Mouse (Mus musculus) sigmoid colon, adult 10 weeks (tissue): ENCODE results near the gene Rgsl1. TPM values are rescaled to one million over a fixed set of nuclear protein-coding genes. Genes with fewer than 3 reads are reported as not detected.

Experiments
- polyA plus RNA-seq: library from polyadenylated mRNA; stranded (reverse); fragments of 350-450 nt; fragmentation: Illumina TruSeq; extraction: RNeasy Lipid Tissue Mini Kit (QIAGEN cat#74804); gene quantifications from one replicate; pipeline ENCODE4 v1.2.3, GENCODE M21; 2014; ENCODE audit warnings: low read depth, low replicate concordance

The Rgsl1 gene
- polyA plus RNA-seq: 0.63 TPM

DNA sequence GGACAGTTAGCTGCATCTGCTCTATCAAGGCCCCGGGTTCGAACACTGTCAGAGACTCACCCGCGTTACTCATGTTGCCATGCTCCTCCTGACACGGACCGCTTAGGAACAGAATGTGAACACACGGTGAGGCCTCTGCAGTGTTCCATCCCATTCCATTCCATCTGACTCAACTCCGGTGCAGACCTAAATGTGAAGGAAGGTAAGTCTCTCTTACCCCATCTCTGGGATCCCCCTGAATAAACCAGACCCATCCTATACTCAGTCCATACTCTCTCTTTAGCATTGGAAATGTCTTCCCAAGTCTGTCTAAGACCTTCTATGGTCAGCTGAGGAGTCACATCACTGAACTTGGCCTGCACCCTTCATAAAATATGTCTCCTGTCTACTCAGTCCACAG is at the start of gene Rgsl1:
Gene Rgsl1 (minus strand): TSS at position 101 of the 400 bp plus-strand sequence.

GRCm38 (mm10) chr1:153891442-153891841 is 47.5 kb upstream of the Rgsl1 start, which contains the start of gene Teddm1a:
Gene Teddm1a (plus strand): TSS chr1:153891742.

GRCm38 (mm10) chr1:153874045-153874444 is 30.1 kb upstream of the Rgsl1 start, which contains the start of gene Teddm1b:
Gene Teddm1b (plus strand): TSS chr1:153874345.

GRCm38 (mm10) chr1:153749211-153749801 is 94.6 kb downstream of the Rgsl1 start, which contains the start of gene Rnasel:
Gene Rnasel (plus strand): TSS chr1:153749426.

DNA sequence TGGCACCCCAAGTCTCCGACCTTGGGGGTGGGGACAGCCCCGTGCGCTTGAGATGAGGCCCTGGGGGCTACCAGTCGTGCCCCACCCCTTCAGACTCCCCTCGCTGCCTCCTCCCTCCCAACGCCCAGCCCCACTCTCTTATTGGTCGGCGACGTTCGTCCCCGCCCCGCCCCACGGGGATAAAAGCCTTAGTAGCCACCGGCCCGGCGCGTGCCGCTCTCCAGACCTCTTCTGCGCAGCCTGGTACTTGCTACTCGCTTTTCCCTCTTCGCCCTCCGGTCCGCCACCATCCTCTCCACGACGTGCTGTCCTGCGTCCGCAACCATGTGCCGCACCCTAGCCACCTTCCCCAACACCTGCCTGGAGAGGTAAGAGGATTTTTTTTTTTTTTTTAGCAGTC is 103.8 kb downstream of the Rgsl1 start, which contains the start of gene Rgs16:
Gene Rgs16 (plus strand): TSS at position 205 of the 400 bp plus-strand sequence.

Other genes with a start within 250 kb of the Rgsl1 start
- gene Rgs8, start 191.1 kb downstream of the Rgsl1 start, polyA plus RNA-seq: 0.69 TPM
- gene Rgs16, start 103.8 kb downstream of the Rgsl1 start, polyA plus RNA-seq: 1.4 TPM
- 636 TPM for gene Rnasel, start 94.7 kb downstream of the Rgsl1 start, polyA plus RNA-seq
- gene Teddm1b, start 30.2 kb upstream of the Rgsl1 start, polyA plus RNA-seq: not detected
- gene Teddm1a, start 47.6 kb upstream of the Rgsl1 start, polyA plus RNA-seq: not detected
- gene Glul, start 55.8 kb upstream of the Rgsl1 start, polyA plus RNA-seq: 435 TPM
- gene Teddm2, start 56.1 kb upstream of the Rgsl1 start, polyA plus RNA-seq: 1.1 TPM